Mouse (Mus musculus): ENCODE results near the gene Tpst2. TPM values are rescaled to one million over a fixed set of nuclear protein-coding genes. Genes with fewer than 3 reads are reported as not detected.

Gene Tpst2
- polyA plus RNA-seq, 1 experiment from 2014 or later = 34.0 TPM

DNA sequence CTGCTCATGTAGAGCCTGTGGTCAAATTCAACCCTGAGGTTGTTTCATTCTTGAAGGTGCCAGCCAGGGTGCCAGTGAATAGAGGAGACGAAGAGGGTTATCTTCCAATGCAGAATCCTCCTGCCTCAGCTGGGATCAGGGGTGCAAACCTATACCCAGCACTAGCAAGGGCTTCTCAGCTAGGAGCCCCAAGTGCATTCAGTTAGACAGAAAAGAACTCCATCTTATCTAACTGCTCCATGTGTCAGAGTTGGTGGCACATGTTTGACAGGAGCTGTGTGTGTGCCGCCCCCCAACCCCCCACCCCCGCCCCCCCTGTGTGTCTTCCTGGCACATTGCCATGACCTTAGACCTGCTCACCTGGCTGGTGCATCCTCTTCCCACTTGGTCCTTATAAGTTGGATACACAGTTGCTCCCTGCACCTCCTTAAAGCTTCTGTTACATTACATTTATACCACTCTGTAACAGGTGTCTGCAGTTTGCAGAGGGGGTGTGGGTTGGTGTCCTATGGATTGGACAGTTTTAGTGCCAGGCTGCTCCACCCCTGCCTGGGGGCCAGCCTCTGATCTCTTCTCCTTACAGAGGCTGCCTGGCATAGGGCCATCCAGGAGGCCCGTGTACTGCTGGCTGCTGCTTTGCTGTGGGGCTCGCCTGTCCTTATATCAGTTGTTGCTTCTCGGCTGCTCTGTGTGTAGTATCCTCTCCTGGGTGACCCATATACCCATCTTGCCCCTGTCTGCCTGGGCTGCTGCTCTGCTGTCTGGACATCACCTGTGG lies 20.1 kb downstream of the Tpst2 start:
- Histone ChIP-seq H3K4me1 (peaks cover 48% of the 10 kb centered on the region), H3K36me3 (replicated peaks) (no peaks in the 10 kb centered on the region), H3K27me3 (replicated peaks; ENCODE audit: low read depth, poor library complexity, severe bottlenecking) (no peaks in the 10 kb centered on the region), H3K9me3 (no peaks in the 10 kb centered on the region), H3K27ac (replicated peaks) (no peak overlapping the region), H3K4me3 (no peak overlapping the region)
- 77% methylated on average over 6 of the region's 6 CpGs for WGBS
- DNase-seq (ENCODE audit: low spot score) = no peak

DNA sequence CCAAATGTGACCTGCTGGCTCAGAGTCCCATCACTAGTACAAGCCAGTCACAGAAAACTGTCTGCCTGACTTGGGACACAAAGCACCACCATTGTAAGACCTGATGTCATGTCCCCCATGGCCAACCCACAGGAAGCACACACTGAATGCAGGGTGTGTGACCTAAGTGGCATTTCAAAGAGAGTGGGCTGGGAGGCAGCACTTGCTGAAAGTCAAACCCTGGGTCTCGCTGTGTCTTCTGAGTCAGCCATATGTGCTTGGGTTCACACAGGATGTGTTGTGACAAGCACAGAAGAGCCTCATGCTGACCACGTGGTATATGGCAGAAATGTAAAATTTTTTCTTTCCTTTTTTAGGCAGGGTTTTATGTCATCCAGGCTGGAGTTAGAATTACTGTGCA lies 20.8 kb downstream of the Tpst2 start:
- Histone ChIP-seq H3K27me3 (replicated peaks; ENCODE audit: low read depth, poor library complexity, severe bottlenecking) (no peaks in the 10 kb centered on the region), H3K4me3 (no peak overlapping the region), H3K27ac (replicated peaks) (no peak overlapping the region), H3K9me3 (no peaks in the 10 kb centered on the region), H3K4me1 (peaks cover 44% of the 10 kb centered on the region), H3K36me3 (replicated peaks) (no peaks in the 10 kb centered on the region)
- WGBS = 67% methylated on average over 2 of the region's 2 CpGs
- no peak for DNase-seq (ENCODE audit: low spot score)

DNA sequence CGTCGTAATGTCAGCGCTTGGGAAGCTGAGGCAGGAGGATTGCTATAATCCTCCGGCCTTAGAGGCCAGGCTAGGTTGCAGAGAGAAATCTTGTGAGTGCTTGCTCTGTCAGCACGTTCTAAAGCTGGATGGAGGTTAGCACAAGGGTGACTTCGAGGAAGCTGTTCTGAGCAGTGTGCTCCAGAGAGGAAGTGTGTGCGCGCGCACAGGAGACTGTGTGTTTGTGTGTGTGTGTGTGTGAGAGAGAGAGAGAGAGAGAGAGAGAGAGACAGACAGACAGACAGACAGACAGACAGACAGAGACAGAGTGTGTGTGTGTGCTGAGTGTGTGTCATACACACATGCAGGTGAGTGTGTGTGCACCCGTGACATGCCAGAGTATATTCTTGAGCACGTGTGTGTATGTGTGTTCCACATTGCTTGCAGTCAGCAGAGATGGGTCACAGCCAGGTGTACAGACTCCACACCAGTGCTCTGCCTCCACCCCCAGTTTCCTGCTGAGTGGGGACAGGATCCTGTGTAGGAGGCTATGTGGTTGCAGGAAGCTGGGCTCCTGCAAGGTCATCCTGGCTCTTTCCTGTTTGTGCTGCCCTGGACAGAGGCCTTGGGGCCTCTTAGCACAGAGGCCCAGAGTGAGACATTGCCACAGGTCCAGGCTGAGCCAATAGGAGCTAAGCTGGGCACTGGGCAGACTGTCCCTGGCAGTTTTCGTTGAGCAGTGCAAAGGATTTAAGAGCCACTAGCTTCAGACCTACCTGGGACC lies 21.9 kb downstream of the Tpst2 start:
- H3K4me1 ChIP-seq = peaks cover 37% of the 10 kb centered on the region
- H3K27ac ChIP-seq (replicated peaks) = no peak overlapping the region
- 87% methylated on average over 12 of the region's 12 CpGs for WGBS
- H3K36me3 ChIP-seq (replicated peaks) = no peaks in the 10 kb centered on the region
- no peaks in the 10 kb centered on the region for H3K9me3 ChIP-seq
- no peak overlapping the region for H3K4me3 ChIP-seq
- DNase-seq (ENCODE audit: low spot score) = peak; percentile 17
- H3K27me3 ChIP-seq (replicated peaks; ENCODE audit: low read depth, poor library complexity, severe bottlenecking) = no peaks in the 10 kb centered on the region

DNA sequence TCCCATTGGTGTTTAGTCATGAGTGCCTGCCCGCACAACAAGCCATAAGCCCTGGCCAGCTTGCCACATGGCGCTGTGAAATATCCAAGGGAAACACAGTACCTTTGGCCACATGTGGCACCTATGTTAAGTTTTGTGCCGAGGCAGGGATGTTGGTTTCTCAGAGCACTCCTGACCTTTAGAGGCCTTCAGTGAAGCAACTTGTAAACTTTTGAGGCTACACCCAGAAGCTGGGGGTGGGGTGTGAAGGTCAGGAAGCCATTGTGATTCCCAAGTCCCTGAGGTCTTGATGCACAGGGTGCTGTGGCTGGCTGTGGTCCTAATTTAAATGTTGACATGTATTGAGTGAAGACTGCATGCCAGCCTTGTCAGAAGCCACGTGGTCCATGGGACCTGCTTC lies 22.9 kb downstream of the Tpst2 start:
- DNase-seq (ENCODE audit: low spot score) = no peak
- Histone ChIP-seq H3K4me1 (peaks cover 30% of the 10 kb centered on the region), H3K9me3 (no peaks in the 10 kb centered on the region), H3K27me3 (replicated peaks; ENCODE audit: low read depth, poor library complexity, severe bottlenecking) (no peaks in the 10 kb centered on the region), H3K4me3 (no peak overlapping the region), H3K27ac (replicated peaks) (no peak overlapping the region), H3K36me3 (replicated peaks) (no peaks in the 10 kb centered on the region; the same call in 1 of the 2 replicates)
- WGBS = 85% methylated on average over 4 of the region's 4 CpGs

DNA sequence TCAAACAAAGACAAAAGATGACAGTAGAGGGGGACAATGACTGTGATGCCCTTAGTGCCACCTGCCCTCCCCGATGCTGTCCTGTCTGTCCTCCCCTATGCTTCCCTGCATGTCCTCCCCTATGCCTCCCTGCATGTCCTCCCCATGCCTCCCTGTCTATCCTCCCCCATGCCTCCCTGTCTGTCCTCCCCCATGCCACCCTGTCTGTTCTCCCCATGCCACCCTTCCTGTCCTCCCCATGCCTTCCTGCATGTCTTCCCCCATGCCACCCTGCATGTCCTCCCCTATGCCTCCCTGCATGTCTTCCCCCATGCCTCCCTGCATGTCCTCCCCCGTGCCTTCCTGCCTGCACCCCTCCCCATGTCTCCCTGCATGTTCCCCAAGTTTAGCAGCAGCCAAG lies 23.6 kb downstream of the Tpst2 start:
- DNase-seq (ENCODE audit: low spot score) = no peak
- H3K4me1 ChIP-seq = peaks cover 23% of the 10 kb centered on the region
- H3K4me3 ChIP-seq = no peak overlapping the region
- no peaks in the 10 kb centered on the region; the same call in 1 of the 2 replicates for H3K36me3 ChIP-seq (replicated peaks)
- WGBS = 80% methylated on average over 2 of the region's 2 CpGs
- 0 out of 2 replicates have a peak overlapping the region, but pooled peaks have one; percentile 19 for H3K27ac ChIP-seq (replicated peaks)
- H3K9me3 ChIP-seq = no peaks in the 10 kb centered on the region
- no peaks in the 10 kb centered on the region for H3K27me3 ChIP-seq (replicated peaks; ENCODE audit: low read depth, poor library complexity, severe bottlenecking)

DNA sequence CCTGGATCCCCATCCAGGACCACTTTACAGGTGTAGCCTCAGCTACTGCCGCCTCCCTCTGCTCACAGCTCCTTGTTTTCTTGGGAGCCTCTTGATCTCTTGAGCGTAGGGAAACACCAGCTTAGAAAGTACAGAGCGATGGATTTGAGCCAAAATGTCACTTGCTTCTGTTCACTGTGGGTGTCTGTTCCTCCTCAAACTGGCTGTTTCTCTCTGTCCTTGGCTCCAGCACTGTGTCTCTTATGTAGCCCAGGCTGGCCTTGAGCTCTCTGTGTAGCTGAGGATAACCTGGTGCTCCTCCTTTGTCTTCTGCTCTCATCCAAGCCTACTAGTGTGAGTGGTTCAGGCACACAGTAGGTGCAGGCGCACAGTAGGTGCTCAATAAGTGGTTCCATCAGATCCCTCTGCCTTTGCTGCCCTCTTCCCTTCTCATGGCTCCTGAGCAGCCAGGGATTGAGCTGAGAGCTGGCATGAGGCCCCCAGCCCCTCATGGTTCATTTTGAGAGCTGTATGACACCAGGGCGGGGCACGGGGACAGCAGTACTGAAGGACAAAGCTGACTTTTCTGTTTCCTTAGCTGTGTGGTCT lies 24.3 kb downstream of the Tpst2 start:
- no peak for DNase-seq (ENCODE audit: low spot score)
- Histone ChIP-seq H3K4me3 (no peak overlapping the region), H3K27me3 (replicated peaks; ENCODE audit: low read depth, poor library complexity, severe bottlenecking) (no peaks in the 10 kb centered on the region), H3K36me3 (replicated peaks) (peaks cover 1% of the 10 kb centered on the region; the same call in 1 of the 2 replicates), H3K9me3 (no peaks in the 10 kb centered on the region), H3K4me1 (peaks cover 16% of the 10 kb centered on the region), H3K27ac (replicated peaks) (no peak overlapping the region)
- WGBS = 91% methylated on average over 6 of the region's 6 CpGs

DNA sequence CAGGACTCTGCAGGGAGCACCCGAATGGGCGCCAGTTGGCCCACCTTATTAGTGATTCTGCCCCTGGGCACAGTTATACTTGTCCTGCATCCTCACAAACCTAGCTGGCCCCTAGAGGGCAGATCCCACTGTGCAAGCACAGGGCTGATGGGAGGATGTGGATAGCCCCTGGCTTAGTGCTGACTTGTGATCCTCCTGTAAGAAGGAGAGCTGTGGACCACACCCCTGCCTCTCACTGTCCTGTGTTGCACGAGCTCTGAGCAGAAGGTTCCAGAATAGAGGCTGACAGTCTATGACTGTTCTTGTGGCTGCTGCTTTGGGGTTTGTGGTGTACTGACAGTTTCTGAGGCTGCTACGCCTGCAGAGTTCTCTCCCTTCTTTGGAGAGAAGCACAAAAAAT lies 25.2 kb downstream of the Tpst2 start:
- H3K27me3 ChIP-seq (replicated peaks; ENCODE audit: low read depth, poor library complexity, severe bottlenecking) = no peaks in the 10 kb centered on the region
- no peak overlapping the region for H3K27ac ChIP-seq (replicated peaks)
- H3K4me3 ChIP-seq = no peak overlapping the region
- H3K4me1 ChIP-seq = peaks cover 14% of the 10 kb centered on the region
- 85% methylated on average over 4 of the region's 4 CpGs for WGBS
- no peaks in the 10 kb centered on the region for H3K9me3 ChIP-seq
- no peak for DNase-seq (ENCODE audit: low spot score)
- peaks cover 8% of the 10 kb centered on the region for H3K36me3 ChIP-seq (replicated peaks)

DNA sequence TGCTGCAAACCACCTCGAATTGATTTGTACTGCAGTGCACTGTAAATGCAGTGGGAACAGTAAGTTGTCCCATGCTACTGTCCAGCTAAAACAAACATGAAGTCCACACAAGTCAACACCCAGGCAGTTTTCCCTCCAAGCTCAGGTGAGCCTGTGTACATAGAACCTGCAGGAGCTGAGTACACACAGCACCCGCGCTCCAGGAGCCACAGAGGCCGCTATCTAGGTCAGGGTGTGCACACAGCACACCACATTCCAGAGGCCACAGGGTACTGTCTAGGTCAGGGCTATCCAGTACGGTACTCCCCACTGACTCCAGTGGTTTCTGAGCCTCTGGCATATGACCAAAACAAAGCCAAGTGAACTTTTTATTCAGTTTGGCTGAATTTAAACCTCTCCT lies 25.8 kb downstream of the Tpst2 start:
- WGBS = 89% methylated on average over 5 of the region's 5 CpGs
- H3K4me1 ChIP-seq = peaks cover 7% of the 10 kb centered on the region; the same call in 1 of the 2 replicates
- no peak for DNase-seq (ENCODE audit: low spot score)
- H3K27me3 ChIP-seq (replicated peaks; ENCODE audit: low read depth, poor library complexity, severe bottlenecking) = no peaks in the 10 kb centered on the region
- no peak overlapping the region for H3K27ac ChIP-seq (replicated peaks)
- H3K9me3 ChIP-seq = no peaks in the 10 kb centered on the region
- peaks cover 14% of the 10 kb centered on the region for H3K36me3 ChIP-seq (replicated peaks)
- no peak overlapping the region for H3K4me3 ChIP-seq

DNA sequence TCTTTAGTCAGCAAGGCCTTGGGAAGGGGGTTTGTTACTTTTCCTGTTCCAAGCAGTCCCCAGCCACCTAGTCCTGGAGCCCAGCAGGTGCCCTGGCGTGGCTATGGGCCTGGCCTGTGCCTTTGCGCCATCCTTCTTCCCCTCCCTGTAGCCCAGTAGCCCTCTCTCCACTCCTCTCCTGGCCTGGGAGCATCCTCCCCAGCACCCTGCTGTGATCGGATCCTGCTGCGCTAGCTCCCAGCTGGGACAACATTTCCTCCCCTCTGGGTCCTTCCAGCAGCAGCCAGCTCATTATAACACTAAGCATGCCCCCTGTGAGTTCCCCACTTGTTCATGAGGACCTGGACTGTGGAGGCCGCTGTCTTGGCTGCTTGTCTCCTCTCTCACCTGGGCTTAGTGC lies 29.4 kb downstream of the Tpst2 start:
- H3K27me3 ChIP-seq (replicated peaks; ENCODE audit: low read depth, poor library complexity, severe bottlenecking) = no peaks in the 10 kb centered on the region
- no peak overlapping the region for H3K27ac ChIP-seq (replicated peaks)
- DNase-seq (ENCODE audit: low spot score) = no peak
- no peaks in the 10 kb centered on the region for H3K9me3 ChIP-seq
- H3K4me1 ChIP-seq = no peaks in the 10 kb centered on the region
- peaks cover 49% of the 10 kb centered on the region for H3K36me3 ChIP-seq (replicated peaks)
- no peak overlapping the region for H3K4me3 ChIP-seq
- WGBS = 66% methylated on average over 5 of the region's 5 CpGs

DNA sequence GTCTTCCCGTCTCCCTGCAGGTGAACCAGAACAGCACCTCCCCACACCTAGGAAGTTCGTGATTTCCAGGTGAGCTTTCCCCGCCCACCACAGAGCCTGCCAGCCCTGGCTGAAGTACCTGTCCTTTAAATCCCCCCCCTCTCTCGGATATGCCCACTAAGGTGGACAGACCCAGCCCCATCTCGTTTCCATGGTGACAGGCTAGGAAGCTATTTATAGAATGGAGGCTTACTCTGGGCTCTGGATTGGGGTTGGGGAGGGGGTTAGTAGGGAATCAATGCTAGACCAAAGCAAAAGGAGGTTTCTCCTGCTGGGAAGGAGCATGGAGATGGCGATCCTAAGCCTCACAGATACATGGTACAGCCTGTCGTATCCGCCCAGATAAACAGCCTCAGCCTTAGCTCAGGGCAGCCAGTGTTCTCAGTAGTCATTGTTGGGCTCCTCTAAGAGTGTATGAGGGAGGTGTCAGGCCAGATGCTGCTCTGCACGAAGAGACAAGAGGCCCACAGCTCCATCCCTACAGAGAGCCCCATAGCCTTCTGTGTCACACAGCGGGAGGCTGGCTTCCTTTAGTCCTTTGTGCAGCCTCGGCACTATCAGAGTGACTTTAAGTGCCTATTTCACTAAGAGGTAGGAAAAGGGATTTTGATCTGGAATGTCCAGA lies 36.9 kb downstream of the Tpst2 start:
- Histone ChIP-seq H3K9me3 (no peaks in the 10 kb centered on the region), H3K4me1 (peaks cover 3% of the 10 kb centered on the region; the same call in 1 of the 2 replicates), H3K27me3 (replicated peaks; ENCODE audit: low read depth, poor library complexity, severe bottlenecking) (no peaks in the 10 kb centered on the region), H3K27ac (replicated peaks) (no peak overlapping the region), H3K4me3 (no peak overlapping the region), H3K36me3 (replicated peaks) (peaks cover 76% of the 10 kb centered on the region)
- 70% methylated on average over 11 of the region's 11 CpGs for WGBS
- no peak for DNase-seq (ENCODE audit: low spot score)

DNA sequence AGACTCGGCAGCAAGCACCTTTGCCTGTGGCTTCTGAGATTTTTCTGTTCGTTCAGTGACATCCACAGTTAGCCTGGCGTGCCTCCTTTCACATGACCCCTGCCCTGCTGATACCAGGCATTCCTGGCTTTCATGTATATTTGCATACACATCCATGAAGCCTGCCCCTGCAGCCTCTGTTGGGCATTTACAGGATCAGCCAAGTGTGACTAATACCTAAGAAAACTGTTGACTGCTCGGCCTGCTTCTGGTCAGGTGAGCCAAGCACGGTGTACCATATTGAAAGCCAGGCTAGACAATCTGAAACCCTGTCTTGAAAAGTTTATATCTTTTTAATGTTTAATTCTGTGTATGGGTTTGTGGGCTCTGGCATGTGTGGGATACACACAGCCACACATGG lies 40.0 kb downstream of the Tpst2 start:
- 74% methylated on average over 5 of the region's 5 CpGs for WGBS
- no peaks in the 10 kb centered on the region for H3K27me3 ChIP-seq (replicated peaks; ENCODE audit: low read depth, poor library complexity, severe bottlenecking)
- no peak for DNase-seq (ENCODE audit: low spot score)
- no peak overlapping the region for H3K27ac ChIP-seq (replicated peaks)
- no peak overlapping the region for H3K4me3 ChIP-seq
- H3K36me3 ChIP-seq (replicated peaks) = peaks cover 44% of the 10 kb centered on the region
- peaks cover 3% of the 10 kb centered on the region; the same call in 1 of the 2 replicates for H3K4me1 ChIP-seq
- H3K9me3 ChIP-seq = no peaks in the 10 kb centered on the region

DNA sequence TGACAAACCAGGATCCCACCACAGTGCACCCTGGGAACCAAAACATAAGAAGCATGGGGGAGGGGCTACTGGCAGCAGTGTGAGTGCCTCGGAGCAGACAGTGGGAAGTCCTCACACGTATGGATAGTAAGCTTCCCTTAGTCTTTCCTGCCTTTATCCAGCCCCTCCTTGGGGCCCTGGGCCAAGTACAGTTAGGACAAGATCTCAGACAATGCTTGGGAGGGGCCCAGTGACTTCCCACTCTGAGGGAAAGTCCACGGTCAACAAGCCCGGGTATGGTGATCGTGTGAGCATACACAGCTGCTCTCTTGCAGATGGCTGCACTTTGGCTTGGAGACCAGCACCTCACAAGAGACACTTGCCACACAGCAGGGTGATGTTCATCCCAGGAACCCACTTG lies 40.8 kb downstream of the Tpst2 start:
- no peaks in the 10 kb centered on the region for H3K9me3 ChIP-seq
- no peak overlapping the region for H3K4me3 ChIP-seq
- WGBS = 60% methylated on average over 5 of the region's 5 CpGs
- H3K4me1 ChIP-seq = peaks cover 3% of the 10 kb centered on the region; the same call in 1 of the 2 replicates
- no peaks in the 10 kb centered on the region for H3K27me3 ChIP-seq (replicated peaks; ENCODE audit: low read depth, poor library complexity, severe bottlenecking)
- DNase-seq (ENCODE audit: low spot score) = no peak
- H3K36me3 ChIP-seq (replicated peaks) = peaks cover 36% of the 10 kb centered on the region
- no peak overlapping the region for H3K27ac ChIP-seq (replicated peaks)

All from embryonic facial prominence, embryonic 10.5 days (tissue).